Mouse (Mus musculus): ENCODE data around the gene Rhox2e.
"Not testable (repeated sequence)": the region's sequence is repeated elsewhere in the genome, so short reads cannot be mapped to it uniquely, and the experiment has no call there.

Rhox2e gene

DNA sequence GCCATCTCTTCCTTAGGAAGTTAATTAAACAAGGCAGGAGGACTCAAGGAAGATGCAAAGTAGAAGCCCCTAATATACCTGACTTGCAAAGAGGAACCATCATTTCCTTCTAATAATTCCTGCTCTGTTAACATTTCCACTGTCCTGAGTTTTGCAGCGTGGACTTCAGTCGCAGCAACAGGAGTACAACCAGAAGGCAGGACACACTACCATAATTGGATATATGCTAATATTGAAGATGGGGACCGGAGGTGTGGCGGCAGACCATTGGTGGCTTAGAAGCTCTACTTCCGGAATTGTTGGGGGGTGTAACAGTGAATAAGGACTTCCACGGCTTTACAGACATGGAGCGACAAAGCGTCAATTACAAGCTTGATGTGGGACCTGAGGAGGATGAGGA lies at the start of gene Rhox2e:
TSS of gene Rhox2e (plus strand) at position 301 of the 400 bp plus-strand sequence.
- not testable (repeated sequence) for DNase-seq

DNA sequence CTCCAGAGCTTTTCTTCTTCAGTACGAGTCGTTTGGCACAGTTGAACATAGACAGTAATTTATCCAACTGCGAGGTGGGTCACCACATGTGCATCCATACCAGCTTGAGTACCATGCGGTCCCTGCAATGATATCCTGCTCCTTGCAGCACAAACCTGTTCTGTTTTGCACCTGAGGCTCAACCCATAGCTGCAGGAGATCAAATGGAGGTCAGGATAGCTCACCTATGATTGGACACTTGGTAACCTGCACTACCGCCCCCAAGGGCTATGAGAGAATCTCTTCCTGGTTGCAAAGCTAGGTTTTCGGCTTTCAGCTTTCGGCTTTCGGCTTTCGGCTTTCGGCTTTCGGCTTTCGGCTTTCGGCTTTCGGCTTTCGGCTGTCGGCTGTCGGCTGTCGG lies 16.2 kb upstream of the Rhox2e start, which contains the start of gene Rhox4d:
TSS of gene Rhox4d (plus strand) at position 301 of the 400 bp plus-strand sequence.
- not testable (repeated sequence) for DNase-seq

GRCm38 (mm10) chrX:37541719-37542118 lies 11.5 kb downstream of the Rhox2e start, which contains the start of gene Rhox3e:
Rhox3e (plus strand) TSS chrX:37542019.
- not testable (repeated sequence) for DNase-seq

DNA sequence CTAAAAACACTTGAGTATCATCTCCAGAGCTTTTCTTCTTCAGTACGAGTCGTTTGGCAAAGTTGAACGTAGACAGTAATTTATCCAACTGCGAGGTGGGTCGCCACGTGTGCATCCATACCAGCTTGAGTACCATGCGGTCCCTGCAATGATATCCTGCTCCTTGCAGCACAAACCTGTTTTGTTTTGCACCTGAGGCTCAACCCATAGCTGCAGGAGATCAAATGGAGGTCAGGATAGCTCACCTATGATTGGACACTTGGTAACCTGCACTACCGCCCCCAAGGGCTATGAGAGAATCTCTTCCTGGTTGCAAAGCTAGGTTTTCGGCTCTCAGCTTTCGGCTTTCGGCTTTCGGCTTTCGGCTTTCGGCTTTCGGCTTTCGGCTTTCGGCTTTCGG lies 26.9 kb downstream of the Rhox2e start, which contains the start of gene Rhox4e:
TSS of gene Rhox4e (plus strand) at position 301 of the 400 bp plus-strand sequence.
- not testable (repeated sequence) for DNase-seq

DNA sequence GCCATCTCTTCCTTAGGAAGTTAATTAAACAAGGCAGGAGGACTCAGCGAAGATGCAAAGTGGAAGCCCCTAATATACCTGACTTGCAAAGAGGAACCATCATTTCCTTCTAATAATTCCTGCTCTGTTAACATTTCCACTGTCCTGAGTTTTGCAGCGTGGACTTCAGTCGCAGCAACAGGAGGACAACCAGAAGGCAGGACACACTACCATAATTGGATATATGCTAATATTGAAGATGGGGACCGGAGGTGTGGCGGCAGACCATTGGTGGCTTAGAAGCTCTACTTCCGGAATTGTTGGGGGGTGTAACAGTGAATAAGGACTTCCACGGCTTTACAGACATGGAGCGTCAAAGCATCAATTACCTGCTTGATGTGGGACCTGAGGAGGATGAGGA lies 40.9 kb downstream of the Rhox2e start, which contains the start of gene Rhox2f:
TSS of gene Rhox2f (plus strand) at position 301 of the 400 bp plus-strand sequence.
- not testable (repeated sequence) for DNase-seq

DNA sequence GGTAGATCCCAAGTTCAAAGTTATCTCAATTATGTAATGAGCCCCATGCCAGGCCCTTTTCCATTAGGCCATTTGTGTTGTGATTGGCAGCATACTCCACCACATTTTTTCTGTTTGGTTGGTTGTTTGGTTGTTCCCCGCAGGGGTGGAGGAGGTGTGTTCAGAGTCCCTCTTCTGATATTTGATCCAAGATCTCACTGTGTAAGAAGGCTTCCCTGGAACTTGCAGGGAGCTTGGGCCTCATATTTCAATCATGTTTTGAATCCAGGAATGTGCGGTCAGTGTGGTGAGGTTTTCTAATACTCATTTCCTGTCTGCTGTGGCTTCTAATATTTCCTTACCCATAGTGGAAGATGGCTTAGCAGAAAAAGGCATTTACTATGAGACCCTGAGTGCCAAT lies 42.4 kb downstream of the Rhox2e start:
- DNase-seq = not testable (repeated sequence)

DNA sequence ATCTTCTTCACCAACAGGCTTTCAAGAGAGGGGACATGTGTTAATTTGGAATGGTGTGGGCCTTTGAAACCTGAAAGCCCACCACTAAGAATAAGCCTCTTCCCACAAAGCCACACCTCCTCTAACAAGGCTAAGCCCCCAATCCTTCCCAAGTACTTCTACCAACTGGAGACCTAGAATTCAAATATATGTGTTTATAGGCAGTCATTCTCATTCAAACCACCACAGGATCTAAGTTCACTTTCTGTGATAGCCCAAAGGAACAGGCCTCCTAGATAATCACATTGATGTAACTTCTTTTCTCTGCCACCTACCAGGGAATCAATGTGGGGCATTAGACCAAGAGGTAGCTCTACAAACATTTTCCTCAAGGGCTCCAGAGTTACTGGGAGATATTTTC lies 50.4 kb downstream of the Rhox2e start, which contains the start of gene Rhox3f:
TSS of gene Rhox3f (plus strand) at position 301 of the 400 bp plus-strand sequence.
- not testable (repeated sequence) for DNase-seq
